Mouse (Mus musculus) stomach, postnatal 0 days (tissue): ENCODE data around the gene Spata32. TPM values are rescaled to one million over a fixed set of nuclear protein-coding genes. Genes with fewer than 3 reads are reported as not detected.

Experiments
- ATAC-seq: fragments of 200-750 bp; cut with Nextera tagmentation; 2 replicates; pipeline ENCODE4 v1.8.0; 2017; ENCODE audit not compliant: low FRiP score, low TSS enrichment
- DNase-seq: peaks from one replicate; pipeline ENCODE4 v3.0.0-alpha.2; 2016; ENCODE audit warnings: low spot score
- H3K27ac ChIP-seq: fragments of 300-500 bp; sonication (generic); replicated peaks from 2 replicates; pipeline ENCODE4 v1.5.1; 2014; ENCODE audit warnings: mild to moderate bottlenecking, control low read depth
- H3K27me3 ChIP-seq: fragments of 300-500 bp; sonication (generic); 2 replicates; pipeline ENCODE4 v1.6.1; 2014; ENCODE audit warnings: low read length; ENCODE audit not compliant: control insufficient read depth, insufficient read depth
- H3K36me3 ChIP-seq: fragments of 300-500 bp; sonication (generic); 2 replicates; pipeline ENCODE4 v1.6.1; 2014; ENCODE audit warnings: low read length, mixed read lengths; ENCODE audit not compliant: control insufficient read depth, insufficient read depth
- H3K4me1 ChIP-seq: fragments of 300-500 bp; sonication (generic); replicated peaks from 2 replicates; pipeline ENCODE4 v1.6.1; 2014; ENCODE audit warnings: antibody characterized with exemption; ENCODE audit not compliant: control insufficient read depth, insufficient read depth
- H3K4me2 ChIP-seq: fragments of 300-500 bp; sonication (generic); replicated peaks from 2 replicates; pipeline ENCODE4 v1.6.1; 2014; ENCODE audit warnings: low read depth, mild to moderate bottlenecking, control low read depth, moderate library complexity
- H3K4me3 ChIP-seq: fragments of 300-500 bp; sonication (generic); 2 replicates; pipeline ENCODE4 v1.5.1; 2014; ENCODE audit warnings: low read depth, low read length, control low read depth
- H3K9ac ChIP-seq: fragments of 300-500 bp; sonication (generic); 2 replicates; pipeline ENCODE4 v1.6.1; 2014; ENCODE audit warnings: mild to moderate bottlenecking, low read length, control low read depth, mixed read lengths
- H3K9me3 ChIP-seq: fragments of 300-500 bp; sonication (generic); 2 replicates; pipeline ENCODE4 v1.6.1; 2016; ENCODE audit warnings: low read length; ENCODE audit not compliant: control insufficient read depth
- CTCF ChIP-seq: IDR thresholded peaks from 2 replicates; pipeline ENCODE4 v1.5.1; 2016; ENCODE audit warnings: antibody characterized with exemption, low read depth, mild to moderate bottlenecking, moderate library complexity
- EP300 ChIP-seq: optimal IDR thresholded peaks from 2 replicates; pipeline ENCODE3; 2016; ENCODE audit warnings: antibody characterized with exemption
- WGBS: fragments of 180-500 bp; shearing (Covaris S2); extraction: QIAGEN DNeasy Blood & Tissue Kit; methylation state at CpG from one replicate; pipeline ENCODE4 v1.1.7; 2014; 5-methylcytosine and 5-hydroxymethylcytosine counted together
- polyA plus RNA-seq: library from polyadenylated mRNA; unstranded; fragments of >200 nt; fragmentation: Nextera tagmentation; extraction: Ambion mirVana; gene quantifications from 2 replicates; pipeline ENCODE4 v1.2.1, GENCODE M21; 2015

Gene Spata32
- polyA plus RNA-seq, 1 experiment from 2014 or later, result not detected

GRCm38 (mm10) chr11:103264427-103265005 lies 46.3 kb upstream of the Spata32 start:
- ATAC-seq, result no peak
- DNase-seq, result no peak
- no peaks in the 10 kb centered on the region for H3K36me3 ChIP-seq
- TF ChIP-seq EP300 (no peak), CTCF (no peak)
- H3K4me2 ChIP-seq, result no peak overlapping the region
- no peak overlapping the region; the same call in 1 of the 2 replicates for H3K4me3 ChIP-seq
- no peaks in the 10 kb centered on the region for H3K27me3 ChIP-seq
- H3K4me1 ChIP-seq, result peaks cover 11% of the 10 kb centered on the region
- peak overlapping the region; percentile 38; the same call in 1 of the 2 replicates for H3K9ac ChIP-seq
- 80% methylated on average over 20 of the region's 20 CpGs for WGBS
- no peaks in the 10 kb centered on the region for H3K9me3 ChIP-seq
- peak overlapping the region; percentile 18 for H3K27ac ChIP-seq

- Histone ChIP-seq H3K4me3 (no peak overlapping the region), H3K4me2 (no peak overlapping the region; the same call in 1 of the 2 replicates), H3K27ac (peak overlapping the region; percentile 20; the same call in 1 of the 2 replicates), H3K4me1 (peaks cover 11% of the 10 kb centered on the region), H3K9me3 (no peaks in the 10 kb centered on the region), H3K9ac (no peak overlapping the region), H3K36me3 (no peaks in the 10 kb centered on the region), H3K27me3 (no peaks in the 10 kb centered on the region)
- TF ChIP-seq CTCF, result no peak
- no peak for TF ChIP-seq EP300
- WGBS, result 37% methylated on average over 10 of the region's 10 CpGs
- no peak for DNase-seq
- ATAC-seq, result no peak
These were observed 45.3 kb upstream of the Spata32 start for GRCm38 (mm10) chr11:103263551-103263950.

- H3K4me1 ChIP-seq, result peaks cover 11% of the 10 kb centered on the region
- peak; percentile 78 for DNase-seq
- TF ChIP-seq EP300, result no peak
- no peak for TF ChIP-seq CTCF
- peak overlapping the region; percentile 58 for H3K9ac ChIP-seq
- H3K4me2 ChIP-seq, result peak overlapping the region; percentile 34
- ATAC-seq, result peak; percentile 68
- H3K27ac ChIP-seq, result peak overlapping the region; percentile 91
- no peaks in the 10 kb centered on the region for H3K27me3 ChIP-seq
- H3K36me3 ChIP-seq, result no peaks in the 10 kb centered on the region
- H3K9me3 ChIP-seq, result no peaks in the 10 kb centered on the region
- peak overlapping the region; percentile 8; the same call in 1 of the 2 replicates for H3K4me3 ChIP-seq
- WGBS, result 32% methylated on average over 20 of the region's 20 CpGs
These were observed 44.4 kb upstream of the Spata32 start for GRCm38 (mm10) chr11:103262412-103263267.

GRCm38 (mm10) chr11:103261671-103262411 lies 43.6 kb upstream of the Spata32 start:
- no peaks in the 10 kb centered on the region for H3K27me3 ChIP-seq
- H3K4me1 ChIP-seq, result peaks cover 11% of the 10 kb centered on the region
- peak overlapping the region; percentile 91 for H3K27ac ChIP-seq
- H3K9me3 ChIP-seq, result no peaks in the 10 kb centered on the region
- no peaks in the 10 kb centered on the region for H3K36me3 ChIP-seq
- TF ChIP-seq CTCF, result no peak
- no peak for TF ChIP-seq EP300
- peak overlapping the region; percentile 58 for H3K9ac ChIP-seq
- WGBS, result 70% methylated on average over 7 of the region's 7 CpGs
- DNase-seq, result no peak
- no peak for ATAC-seq
- H3K4me3 ChIP-seq, result no peak overlapping the region
- H3K4me2 ChIP-seq, result peak overlapping the region; percentile 34

- peak; percentile 80 for ATAC-seq
- no peaks in the 10 kb centered on the region for H3K36me3 ChIP-seq
- 66% methylated on average over 12 of the region's 12 CpGs for WGBS
- H3K9ac ChIP-seq, result no peak overlapping the region
- H3K4me3 ChIP-seq, result no peak overlapping the region
- TF ChIP-seq EP300, result no peak
- TF ChIP-seq CTCF, result no peak
- H3K4me2 ChIP-seq, result no peak overlapping the region
- no peaks in the 10 kb centered on the region for H3K27me3 ChIP-seq
- H3K27ac ChIP-seq, result peak overlapping the region; percentile 69
- DNase-seq, result peak; percentile 49
- no peaks in the 10 kb centered on the region for H3K9me3 ChIP-seq
- peaks cover 11% of the 10 kb centered on the region for H3K4me1 ChIP-seq
These were observed 42.4 kb upstream of the Spata32 start for GRCm38 (mm10) chr11:103260515-103261192.
